Mouse (Mus musculus) liver, adult 10 weeks (tissue): Measurements from ENCODE around the gene Bmp8a. TPM values are rescaled to one million over a fixed set of nuclear protein-coding genes. Genes with fewer than 3 reads are reported as not detected.

ENCODE experiments used
- polyA plus RNA-seq: library from polyadenylated mRNA; stranded (reverse); fragments of 350-450 nt; fragmentation: Illumina TruSeq; extraction: RNeasy Lipid Tissue Mini Kit (QIAGEN cat#74804); gene quantifications from one replicate; pipeline ENCODE4 v1.2.3, GENCODE M21; 2014; ENCODE audit warnings: low read depth, low replicate concordance

Bmp8a gene
- not detected for polyA plus RNA-seq

DNA sequence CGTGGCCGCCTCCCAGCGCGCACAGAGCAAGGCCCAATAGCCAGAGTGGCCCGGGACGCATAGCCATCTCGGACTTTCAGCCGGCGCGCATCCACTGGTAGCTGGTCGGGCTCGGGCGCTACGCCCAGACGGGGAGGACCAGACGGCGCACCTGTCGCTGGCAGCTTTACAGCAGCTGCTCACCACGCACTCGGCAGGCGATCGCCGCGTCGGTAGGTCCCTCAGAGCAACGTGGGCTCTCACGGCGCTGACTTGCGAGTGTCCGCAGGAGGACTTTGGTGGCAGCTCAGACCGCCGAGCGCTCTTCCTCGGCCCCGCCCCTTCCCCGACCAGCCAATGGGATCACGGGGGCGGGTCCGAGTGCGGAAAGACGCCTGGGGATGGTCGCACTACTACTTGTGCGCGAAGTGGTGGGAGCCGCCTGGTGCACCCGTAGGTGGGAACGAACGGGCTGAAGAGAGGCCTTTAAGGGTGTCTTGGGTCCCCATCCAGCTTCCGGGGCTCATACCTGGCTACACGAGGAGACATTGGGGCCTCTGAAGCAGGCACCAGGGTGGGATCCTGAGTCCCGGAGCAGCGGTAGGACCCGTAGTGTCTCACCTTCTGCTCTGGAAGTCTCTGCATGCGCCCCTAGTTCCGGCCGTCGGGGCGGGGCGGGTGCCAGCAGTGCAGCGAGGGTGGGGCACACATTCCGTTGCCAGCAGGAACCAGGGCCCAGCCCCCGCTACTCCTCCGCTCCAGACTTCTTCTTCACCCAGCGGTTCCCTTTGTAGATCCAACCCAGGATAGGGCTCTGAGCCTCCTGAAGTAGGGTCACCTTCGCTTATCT, at the start of gene Bmp8a:
Gene Bmp8a (minus strand): TSS at position 611 of the 829 bp plus-strand sequence.

DNA sequence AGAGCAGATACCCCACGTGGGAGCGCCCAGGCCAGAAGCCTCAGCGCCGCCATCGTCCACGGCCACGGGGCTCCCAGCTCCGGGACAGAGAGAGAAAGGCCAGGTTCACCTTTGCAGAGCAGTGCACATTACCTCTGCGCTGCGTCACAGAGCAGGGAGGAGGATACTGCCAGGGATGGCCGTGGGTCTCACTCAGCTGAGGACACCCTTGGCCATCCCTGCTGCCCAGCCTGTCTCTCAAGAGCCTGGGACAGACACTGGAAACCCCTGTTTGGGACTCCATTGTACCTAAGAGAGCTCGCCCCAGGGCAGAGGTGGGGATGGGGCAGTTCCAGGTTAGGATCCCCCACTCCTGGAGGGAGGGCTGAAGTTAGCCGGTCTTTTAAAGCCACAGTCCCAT, 19.5 kb downstream of the Bmp8a start, which contains the start of gene Oxct2a:
Gene Oxct2a (minus strand): TSS at position 101 of the 400 bp plus-strand sequence.

Other genes starting within 250 kb of the Bmp8a start
- gene Bmp8b, start 238.1 kb downstream of the Bmp8a start, polyA plus RNA-seq, result not detected
- gene Oxct2b, start 227.0 kb downstream of the Bmp8a start, polyA plus RNA-seq, result not detected
- gene Ppie, start 203.3 kb downstream of the Bmp8a start, polyA plus RNA-seq, result 9.0 TPM
- not detected for gene Hpcal4, start 160.0 kb downstream of the Bmp8a start, polyA plus RNA-seq
- gene Nt5c1a, start 141.7 kb downstream of the Bmp8a start, polyA plus RNA-seq, result not detected
- 0.24 TPM for gene Heyl, start 109.7 kb downstream of the Bmp8a start, polyA plus RNA-seq
- gene Pabpc4, start 80.9 kb downstream of the Bmp8a start, polyA plus RNA-seq, result 12.5 TPM
- not detected for gene Oxct2a, start 19.6 kb downstream of the Bmp8a start, polyA plus RNA-seq